Mouse (Mus musculus): ENCODE measurements around the gene Arl6ip1. TPM values are rescaled to one million over a fixed set of nuclear protein-coding genes. Genes with fewer than 3 reads are reported as not detected.

The Arl6ip1 gene
- total RNA-seq, 1 experiment from 2014 or later, result 158 TPM

DNA sequence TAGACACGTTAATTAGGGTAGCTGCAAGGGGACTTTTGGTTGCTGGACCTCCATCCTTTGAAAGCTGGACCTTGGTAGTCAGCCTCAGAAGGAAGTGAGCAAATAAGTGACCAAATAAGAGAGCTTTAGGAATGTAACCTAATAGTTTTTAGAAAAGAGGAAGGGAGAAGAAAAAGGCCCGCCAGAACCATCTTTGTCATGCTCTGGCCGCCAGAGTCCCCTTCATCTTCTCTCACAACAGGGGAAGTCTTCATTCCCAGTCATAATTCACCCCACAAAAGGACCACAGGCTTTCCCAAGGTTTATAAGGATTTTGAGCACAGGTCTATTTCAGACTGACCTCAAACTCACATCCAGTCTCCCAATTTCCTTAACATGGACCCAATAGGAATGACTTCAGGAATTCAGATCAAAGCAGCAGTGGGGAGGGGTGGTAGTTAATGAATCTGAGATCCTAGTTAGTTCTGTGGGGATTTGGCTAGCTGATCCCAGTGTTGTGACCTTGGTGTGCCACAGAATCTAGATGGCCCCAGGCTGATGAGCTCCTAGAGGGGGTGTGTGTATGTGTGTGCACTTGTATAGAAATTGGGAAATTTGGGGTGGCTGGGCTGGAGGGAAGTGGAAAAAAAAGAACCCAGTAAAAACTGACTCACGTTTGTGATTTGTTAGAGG is 11.8 kb downstream of the Arl6ip1 start:
- ATAC-seq (ENCODE audit: extremely low read depth, insufficient number of reproducible peaks, low FRiP score, poor library complexity, severe bottlenecking), result no peak

- ATAC-seq (ENCODE audit: extremely low read depth, insufficient number of reproducible peaks, low FRiP score, poor library complexity, severe bottlenecking), result no peak
These were observed 12.5 kb downstream of the Arl6ip1 start for GRCm38 (mm10) chr7:118116787-118117538.

DNA sequence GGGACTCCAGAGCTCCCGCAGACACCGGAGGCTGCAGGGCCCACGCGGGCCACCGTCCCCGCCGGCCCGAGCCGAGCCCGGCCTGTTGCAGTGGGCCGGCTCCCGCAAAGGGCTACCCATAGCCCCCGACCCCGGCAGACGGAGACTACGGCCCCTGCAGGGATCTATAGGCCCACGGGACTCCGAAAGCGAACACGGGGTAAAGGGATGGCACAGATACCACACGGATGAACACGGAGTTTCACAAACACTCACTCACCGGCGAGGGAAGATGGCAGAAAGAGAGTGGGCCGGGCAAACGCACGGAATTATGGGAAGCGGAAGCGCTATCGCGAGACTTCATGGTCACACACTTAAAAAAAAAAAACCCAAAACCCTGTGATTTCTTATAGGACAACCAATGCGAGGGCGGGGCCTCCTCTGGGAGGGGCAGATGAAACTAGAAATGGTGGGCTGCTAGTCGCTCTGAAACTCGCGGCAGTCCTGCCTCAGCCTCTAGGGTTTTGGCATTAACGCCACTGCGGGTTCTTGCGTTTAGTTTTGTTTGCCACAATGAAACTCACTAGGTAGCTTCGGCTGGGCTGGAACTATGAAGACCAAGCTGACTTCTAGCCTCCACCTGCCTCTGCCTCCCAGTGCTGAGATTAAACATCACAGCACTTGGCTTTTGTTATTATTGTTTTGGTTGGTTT is 13.4 kb downstream of the Arl6ip1 start, which contains the start of gene Rps15a:
Gene Rps15a (minus strand): TSS at position 312 of the 692 bp plus-strand sequence.
- ATAC-seq (ENCODE audit: extremely low read depth, insufficient number of reproducible peaks, low FRiP score, poor library complexity, severe bottlenecking), result peak; percentile 68

DNA sequence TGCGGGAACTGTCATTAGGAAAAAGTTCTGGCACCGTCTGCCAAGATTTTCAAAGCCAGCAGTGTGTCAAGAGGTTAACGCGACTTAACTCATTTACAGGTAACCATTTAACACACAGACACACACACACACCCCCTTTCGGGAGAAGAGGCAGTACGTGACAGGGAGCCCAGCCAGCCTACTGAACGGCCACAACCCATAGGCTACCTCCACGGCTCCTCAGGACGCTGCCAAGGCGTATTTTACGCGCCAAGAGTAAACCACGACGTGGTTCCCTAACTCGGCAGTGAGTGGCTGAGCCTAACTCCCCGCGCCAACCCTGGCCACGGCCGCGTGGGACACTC is 14.0 kb downstream of the Arl6ip1 start:
- ATAC-seq (ENCODE audit: extremely low read depth, insufficient number of reproducible peaks, low FRiP score, poor library complexity, severe bottlenecking), result no peak

GRCm38 (mm10) chr7:118113541-118114297 is 15.7 kb downstream of the Arl6ip1 start:
- ATAC-seq (ENCODE audit: extremely low read depth, insufficient number of reproducible peaks, low FRiP score, poor library complexity, severe bottlenecking), result no peak

GRCm38 (mm10) chr7:118111128-118111527 is 18.3 kb downstream of the Arl6ip1 start:
- no peak for ATAC-seq (ENCODE audit: extremely low read depth, insufficient number of reproducible peaks, low FRiP score, poor library complexity, severe bottlenecking)

- ATAC-seq (ENCODE audit: extremely low read depth, insufficient number of reproducible peaks, low FRiP score, poor library complexity, severe bottlenecking), result no peak
These were observed 21.8 kb downstream of the Arl6ip1 start for GRCm38 (mm10) chr7:118107671-118108070.

DNA sequence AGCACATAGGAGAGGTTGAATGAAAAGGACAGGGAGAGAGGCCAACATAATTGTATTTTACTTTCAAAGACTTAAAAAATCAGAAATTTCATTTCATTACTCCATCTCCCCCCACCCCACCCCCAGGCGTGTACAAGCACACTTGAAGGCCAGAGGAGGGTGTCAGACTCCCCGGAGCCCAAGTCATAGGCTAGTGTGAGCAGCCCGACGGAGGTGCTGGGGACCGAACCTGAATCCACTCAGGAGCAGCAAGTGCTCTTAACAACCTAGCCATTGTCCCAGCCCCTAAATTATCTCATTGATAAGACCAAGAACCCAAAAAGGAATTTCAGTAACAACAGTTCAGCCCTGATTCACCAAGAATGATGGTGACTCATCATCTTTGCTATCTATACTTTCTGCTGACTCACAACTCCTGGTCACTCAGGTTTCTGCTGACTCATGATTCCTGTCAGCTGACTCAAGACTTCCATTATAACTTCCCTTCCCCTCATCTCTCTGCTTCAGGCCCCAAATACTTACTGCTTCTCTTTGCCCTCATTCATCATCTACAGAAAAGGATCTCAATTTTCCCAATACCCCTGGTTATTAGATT is 24.9 kb downstream of the Arl6ip1 start:
- ATAC-seq (ENCODE audit: extremely low read depth, insufficient number of reproducible peaks, low FRiP score, poor library complexity, severe bottlenecking), result no peak

DNA sequence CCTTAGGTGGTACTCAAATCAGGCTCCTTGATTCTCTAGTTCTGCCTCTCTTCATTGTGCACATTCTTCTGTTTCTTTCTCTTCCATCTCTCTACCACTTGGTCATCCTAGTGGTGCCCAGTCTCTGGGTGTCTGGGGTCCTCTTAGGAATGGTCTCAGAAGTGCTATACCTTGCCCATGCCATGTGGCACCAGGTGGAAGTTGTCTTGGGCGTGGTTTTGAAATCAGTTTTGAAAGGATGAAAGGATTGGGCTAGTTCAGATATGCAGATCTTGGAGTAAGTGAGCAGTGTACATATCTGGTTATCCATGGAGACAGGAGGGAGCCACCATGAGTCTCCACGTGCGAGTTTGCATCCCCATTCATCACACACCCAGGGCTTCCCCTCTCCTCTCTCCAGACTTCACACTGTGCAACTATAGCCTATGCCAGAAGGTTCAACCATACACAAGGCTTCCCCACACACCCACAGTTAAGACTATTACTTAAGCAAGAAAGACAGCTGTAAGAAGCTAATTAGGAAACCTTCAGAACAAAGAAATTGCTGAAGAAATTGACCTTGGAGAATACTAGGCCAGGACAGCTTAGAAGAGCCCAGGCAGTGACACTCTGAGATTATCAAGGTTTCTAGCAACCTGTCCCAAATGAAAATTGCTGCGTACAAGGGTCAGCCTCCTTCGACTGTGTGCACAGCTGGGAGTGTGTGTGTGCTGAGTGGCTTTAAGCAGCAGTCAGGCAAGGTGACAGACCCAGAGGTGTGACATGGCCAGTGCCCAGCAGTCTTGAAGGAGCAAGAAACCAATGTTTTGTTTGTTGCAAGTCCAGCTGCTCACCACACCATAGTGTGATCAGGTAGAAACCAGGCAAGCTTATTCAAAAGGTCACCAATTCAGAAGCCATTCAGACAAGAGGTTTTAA is 25.7 kb downstream of the Arl6ip1 start:
- no peak for ATAC-seq (ENCODE audit: extremely low read depth, insufficient number of reproducible peaks, low FRiP score, poor library complexity, severe bottlenecking)

GRCm38 (mm10) chr7:118102678-118103461 is 26.6 kb downstream of the Arl6ip1 start:
- no peak for ATAC-seq (ENCODE audit: extremely low read depth, insufficient number of reproducible peaks, low FRiP score, poor library complexity, severe bottlenecking)

GRCm38 (mm10) chr7:118102231-118102630 is 27.2 kb downstream of the Arl6ip1 start:
- peak; percentile 53 for ATAC-seq (ENCODE audit: extremely low read depth, insufficient number of reproducible peaks, low FRiP score, poor library complexity, severe bottlenecking)

GRCm38 (mm10) chr7:118097615-118098014 is 31.8 kb downstream of the Arl6ip1 start:
- no peak for ATAC-seq (ENCODE audit: extremely low read depth, insufficient number of reproducible peaks, low FRiP score, poor library complexity, severe bottlenecking)

DNA sequence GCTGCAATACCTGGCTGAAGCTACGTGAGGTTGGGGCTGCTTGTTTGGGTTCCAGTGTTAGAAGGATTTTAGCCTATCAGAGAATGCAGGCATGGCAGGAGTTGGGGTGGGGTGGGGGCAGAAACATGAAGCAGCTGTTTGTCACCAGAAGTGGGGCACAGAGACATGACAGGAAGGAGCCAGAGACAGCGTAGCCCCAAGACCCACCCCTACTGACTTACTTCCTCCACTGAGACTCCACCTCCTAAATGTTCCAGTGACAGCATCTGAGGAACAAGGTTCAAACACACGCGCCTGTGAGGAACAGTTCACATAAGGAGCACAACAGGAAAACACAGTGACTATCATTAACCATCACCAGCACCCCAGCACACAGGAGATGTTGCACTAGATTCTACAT is 49.5 kb downstream of the Arl6ip1 start:
- ATAC-seq (ENCODE audit: extremely low read depth, insufficient number of reproducible peaks, low FRiP score, poor library complexity, severe bottlenecking), result no peak

DNA sequence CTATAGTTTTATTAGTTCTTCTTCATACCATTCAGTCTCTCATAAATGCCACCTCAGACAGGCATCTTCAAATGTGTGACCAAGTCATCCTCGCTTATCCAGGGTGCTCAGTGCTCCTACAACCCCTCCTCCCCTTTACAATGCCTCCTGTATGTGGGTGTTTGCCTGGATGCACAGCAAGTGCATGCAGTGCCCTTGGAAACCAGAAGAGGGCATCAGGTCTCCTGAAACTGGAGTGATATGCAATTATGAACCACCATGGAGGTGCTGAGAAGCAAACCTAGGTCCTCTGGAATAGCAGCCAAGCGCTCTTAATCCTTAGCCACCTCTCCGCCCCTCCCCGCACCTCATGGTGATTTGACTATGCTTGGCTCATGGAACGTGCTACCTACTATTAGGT is 50.4 kb downstream of the Arl6ip1 start:
- ATAC-seq (ENCODE audit: extremely low read depth, insufficient number of reproducible peaks, low FRiP score, poor library complexity, severe bottlenecking), result no peak

Data from neutrophil, adult 5-6 weeks (primary cell).